Mouse (Mus musculus): ENCODE data around the gene D8Ertd738e.

Gene D8Ertd738e

GRCm38 (mm10) chr8:84236410-84236997, 13.0 kb downstream of the D8Ertd738e start:
- DNase-seq (ENCODE audit: low spot score), result no peak

- DNase-seq (ENCODE audit: low spot score), result no peak
Measured at GRCm38 (mm10) chr8:84235746-84236409, 13.6 kb downstream of the D8Ertd738e start.

DNA sequence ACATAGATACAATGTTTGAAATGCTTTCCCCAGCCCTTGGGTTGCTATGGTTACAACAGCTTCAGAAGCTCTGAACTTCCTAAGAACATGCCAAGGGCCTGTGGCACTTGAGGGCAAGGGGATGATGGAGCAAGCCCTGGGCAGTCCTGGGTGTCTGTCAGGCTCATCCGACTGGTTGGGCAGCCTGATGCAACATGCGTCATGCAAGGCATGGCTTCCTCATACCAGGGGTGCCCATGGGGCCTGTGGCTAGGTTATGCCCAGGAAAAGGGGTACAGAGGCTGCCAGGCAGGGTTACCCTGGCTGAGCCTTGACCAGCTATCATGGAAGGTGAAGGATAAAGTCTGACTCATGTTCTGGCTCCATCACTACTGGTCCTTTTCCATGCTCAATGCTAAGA, 16.5 kb downstream of the D8Ertd738e start:
- no peak for DNase-seq (ENCODE audit: low spot score)

GRCm38 (mm10) chr8:84230735-84231134, 18.8 kb downstream of the D8Ertd738e start:
- DNase-seq (ENCODE audit: low spot score), result no peak

- no peak for DNase-seq (ENCODE audit: low spot score)
Measured at GRCm38 (mm10) chr8:84223322-84224029, 26.0 kb downstream of the D8Ertd738e start.

- DNase-seq (ENCODE audit: low spot score), result no peak
Measured at GRCm38 (mm10) chr8:84222566-84223165, 26.9 kb downstream of the D8Ertd738e start.

DNA sequence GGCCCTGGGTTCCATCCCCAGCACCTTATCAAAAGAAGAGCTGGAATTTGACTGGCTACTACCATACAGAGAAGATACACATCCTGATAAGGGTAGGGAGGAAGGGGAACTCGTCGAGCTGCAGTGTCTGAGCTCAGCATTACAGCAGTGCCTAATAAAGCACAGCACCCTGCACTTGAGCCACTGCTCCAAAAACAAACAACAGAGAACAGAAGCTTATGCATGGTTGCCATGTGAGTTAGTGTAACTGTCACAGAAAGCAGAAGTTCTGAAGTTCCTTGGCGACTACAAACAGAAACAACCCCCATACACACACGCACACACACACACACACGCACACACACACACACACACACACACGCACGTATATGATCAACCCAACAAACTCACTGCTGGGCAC, 29.4 kb downstream of the D8Ertd738e start:
- DNase-seq (ENCODE audit: low spot score), result no peak

DNA sequence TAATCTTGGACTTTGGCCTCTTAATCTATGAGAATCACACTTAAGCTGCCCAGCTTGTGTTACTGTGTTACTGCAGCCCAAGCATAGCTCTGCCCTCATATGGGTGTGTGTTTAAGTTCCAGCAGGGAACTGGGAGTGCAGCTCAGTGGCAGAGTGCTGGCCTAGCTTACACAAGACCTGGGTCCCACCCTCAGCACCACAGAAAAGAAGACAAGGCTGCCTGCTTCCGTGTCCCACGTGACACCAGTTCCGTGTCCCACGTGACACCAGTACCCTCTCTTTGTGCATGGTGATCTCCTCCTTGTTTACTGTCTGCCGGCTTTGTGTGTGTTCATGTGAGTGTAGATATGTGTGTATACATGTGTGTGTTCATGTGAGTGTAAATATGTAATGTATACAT, 31.4 kb downstream of the D8Ertd738e start:
- DNase-seq (ENCODE audit: low spot score), result no peak

DNA sequence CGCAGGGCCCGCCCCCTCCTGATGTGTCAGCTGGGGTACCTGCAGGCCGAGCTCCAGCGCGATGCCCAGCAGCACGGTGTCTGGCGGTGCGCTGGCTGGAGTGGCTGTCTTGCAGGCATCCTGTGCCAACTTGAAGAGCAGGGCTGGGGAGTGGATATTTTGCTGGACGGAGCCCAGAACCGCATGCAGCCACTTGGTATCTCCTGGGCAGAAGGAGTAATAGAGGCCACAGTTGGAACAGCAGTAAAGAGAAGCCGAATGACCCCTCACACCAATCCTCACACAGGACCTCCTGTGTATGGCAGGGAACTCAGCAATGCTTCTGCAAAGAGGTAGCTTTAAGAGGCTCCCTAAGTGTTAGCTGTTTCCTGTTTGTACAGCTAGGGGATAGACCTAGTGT, 32.3 kb downstream of the D8Ertd738e start:
- no peak for DNase-seq (ENCODE audit: low spot score)

DNA sequence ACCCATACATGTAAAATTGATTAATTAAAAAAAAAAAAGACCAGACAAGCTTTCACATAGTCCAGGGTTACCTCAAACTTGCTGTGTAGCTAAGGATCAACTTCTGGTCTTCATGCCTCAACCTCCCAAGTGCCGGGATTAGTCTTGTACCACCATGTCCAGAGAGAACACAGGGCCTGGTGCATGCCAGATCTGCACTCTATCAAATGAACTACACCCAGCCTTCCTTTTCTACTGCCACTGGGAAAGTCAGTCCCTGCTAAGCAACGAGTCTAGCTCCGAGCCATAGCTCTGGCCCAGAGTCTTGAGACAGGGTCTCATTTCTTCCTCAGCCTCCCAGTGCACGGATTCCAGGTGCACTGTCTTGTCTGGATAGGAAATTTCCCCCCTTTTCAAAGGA, 36.2 kb downstream of the D8Ertd738e start:
- no peak for DNase-seq (ENCODE audit: low spot score)

DNA sequence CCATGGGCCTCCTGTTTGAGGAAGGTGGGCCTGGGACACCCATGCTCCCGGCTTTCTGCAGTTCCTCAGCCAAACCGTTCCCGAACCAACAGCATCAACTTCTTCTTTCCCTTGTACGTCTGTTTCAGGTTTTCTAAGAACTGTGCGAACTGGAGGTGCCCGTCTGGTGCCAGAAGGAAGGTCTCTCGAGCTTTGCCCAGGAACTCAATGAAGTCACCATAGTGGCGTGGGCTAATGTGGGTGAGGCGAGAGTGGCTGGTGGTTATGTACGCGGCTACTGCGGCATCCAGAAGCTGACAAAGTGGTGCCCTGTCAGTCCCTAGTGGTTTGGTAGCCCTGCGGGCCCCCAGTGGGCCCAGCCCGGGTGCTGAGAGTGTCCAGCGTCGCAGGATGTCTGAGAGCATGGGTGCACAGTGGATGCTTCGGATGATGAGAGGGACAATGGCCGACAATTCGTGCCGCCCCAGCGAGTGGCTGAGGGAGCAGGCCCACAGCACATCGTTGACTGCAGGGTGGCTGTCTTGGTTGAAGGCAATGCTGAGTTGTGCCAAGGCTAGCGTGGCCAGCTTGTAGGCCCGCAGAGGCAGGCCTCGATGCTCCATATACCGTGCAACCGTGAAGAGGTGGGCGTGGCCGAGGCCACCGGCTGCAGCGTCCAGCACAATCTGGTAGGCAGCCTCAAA, 37.5 kb downstream of the D8Ertd738e start:
- no peak for DNase-seq (ENCODE audit: low spot score)

GRCm38 (mm10) chr8:84211202-84211601, 38.3 kb downstream of the D8Ertd738e start:
- DNase-seq (ENCODE audit: low spot score), result no peak

- DNase-seq (ENCODE audit: low spot score), result peak; percentile 75
Measured at GRCm38 (mm10) chr8:84210167-84210791, 39.2 kb downstream of the D8Ertd738e start.

DNA sequence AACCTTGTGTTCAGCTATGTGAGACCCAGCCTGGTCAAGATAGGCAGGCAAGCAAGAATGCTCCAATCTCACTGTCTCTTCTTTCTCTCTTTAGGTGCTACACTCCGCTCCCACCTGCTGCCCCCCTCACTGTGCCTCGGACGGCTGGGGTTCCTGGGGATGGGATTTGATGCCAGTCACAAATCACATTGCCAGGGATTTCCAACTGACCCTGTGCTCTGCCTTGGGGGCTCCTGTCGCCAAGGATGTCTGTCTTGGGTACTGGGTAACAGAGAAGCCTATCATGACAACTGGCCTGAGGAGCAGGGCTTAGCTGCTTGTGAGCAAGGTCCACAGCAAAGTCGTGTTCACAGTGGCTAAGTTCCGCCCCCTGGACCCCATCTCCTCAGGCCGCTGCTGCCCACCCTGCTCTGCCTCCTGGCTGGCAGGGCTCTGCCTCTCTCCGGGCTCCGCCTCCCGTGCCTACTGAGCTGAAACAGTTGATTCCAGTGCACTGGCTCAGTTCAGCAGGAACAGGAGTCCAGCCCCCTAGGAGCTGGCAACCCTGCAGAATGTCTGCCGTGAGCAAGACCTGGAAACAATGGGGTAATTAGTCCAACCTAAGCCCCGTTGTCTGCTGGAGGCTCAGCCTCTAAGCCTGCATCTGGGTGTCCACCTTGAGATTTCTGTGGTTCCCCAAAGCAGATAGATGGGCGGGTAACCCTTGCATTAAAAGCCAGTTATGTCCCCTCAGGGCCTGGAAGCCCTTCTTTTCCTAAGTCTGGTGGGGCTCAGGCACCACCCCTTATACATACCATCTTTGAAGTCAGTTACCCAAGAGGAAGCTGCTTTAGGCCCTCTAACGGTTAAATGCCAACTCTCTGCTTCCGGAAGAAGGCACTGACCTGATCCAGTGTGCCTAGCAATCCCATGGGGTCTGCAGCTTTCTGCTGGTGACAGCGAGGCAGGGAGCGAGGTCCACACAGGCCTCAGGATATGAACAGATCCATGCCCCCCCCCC, 40.8 kb downstream of the D8Ertd738e start:
- no peak for DNase-seq (ENCODE audit: low spot score)

DNA sequence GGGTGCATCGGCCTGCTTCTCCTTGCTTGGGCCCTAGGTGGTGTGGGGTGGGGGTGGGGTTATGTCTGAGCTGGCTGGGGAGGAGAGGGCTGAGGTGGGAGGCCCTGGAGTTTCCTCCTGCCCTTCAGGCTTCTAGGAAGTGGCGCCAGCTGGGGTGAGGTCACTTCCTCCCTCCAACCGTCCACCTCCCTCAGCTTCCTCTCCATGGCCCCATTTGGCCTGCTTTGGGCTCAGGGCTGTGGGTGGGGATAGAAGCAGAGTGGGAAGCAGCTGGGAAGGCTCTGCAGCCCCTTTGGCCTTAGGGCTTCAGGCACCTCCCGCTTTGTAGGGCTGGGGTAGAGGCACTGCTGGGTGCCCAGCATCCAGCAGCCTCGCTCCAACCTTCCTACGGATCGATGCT, 41.7 kb downstream of the D8Ertd738e start:
- no peak for DNase-seq (ENCODE audit: low spot score)

- no peak for DNase-seq (ENCODE audit: low spot score)
Measured at GRCm38 (mm10) chr8:84206666-84207065, 42.9 kb downstream of the D8Ertd738e start.

GRCm38 (mm10) chr8:84205073-84205472, 44.4 kb downstream of the D8Ertd738e start:
- DNase-seq (ENCODE audit: low spot score), result no peak

GRCm38 (mm10) chr8:84203975-84204772, 45.3 kb downstream of the D8Ertd738e start:
- DNase-seq (ENCODE audit: low spot score), result no peak

Measured in ovary, postnatal 10 days (tissue).